Mouse (Mus musculus) retina, postnatal 7 days (tissue): ENCODE measurements at regions not wholly inside any gene's neighbourhood (a gene's known extent, or its start where the extent isn't known, plus 50 kb on each side); places are given as distances from the start of the nearest gene placed in this dataset.
A peak's percentile ranks its signal among the peaks of the same experiment; 100 is the strongest.

Experiments used
- DNase-seq: peaks from one replicate; pipeline ENCODE4 v3.0.0-alpha.2; 2012; ENCODE audit warnings: low read depth, low spot score

- DNase-seq = no peak
These were observed 743.1 kb downstream of the Stim2 start for GRCm38 (mm10) chr5:54741440-54741839.

- no peak for DNase-seq
These were observed 748.7 kb downstream of the Stim2 start for GRCm38 (mm10) chr5:54746973-54747372.

GRCm38 (mm10) chr5:54753372-54753771 lies 755.1 kb downstream of the Stim2 start:
- DNase-seq = no peak

- DNase-seq = no peak
These were observed 761.4 kb downstream of the Stim2 start for GRCm38 (mm10) chr5:54759657-54760056.

GRCm38 (mm10) chr5:54763019-54763418 lies 764.7 kb downstream of the Stim2 start:
- DNase-seq = no peak

GRCm38 (mm10) chr5:54796953-54797450 lies 798.7 kb downstream of the Stim2 start:
- DNase-seq = peak; percentile 35

- DNase-seq = no peak
These were observed 828.8 kb downstream of the Stim2 start for GRCm38 (mm10) chr5:54827076-54827475.
